Mouse (Mus musculus): Measurements from ENCODE around the gene Gstt4. TPM values are rescaled to one million over a fixed set of nuclear protein-coding genes. Genes with fewer than 3 reads are reported as not detected.
"Not testable (repeated sequence)": the region's sequence is repeated elsewhere in the genome, so short reads cannot be mapped to it uniquely, and the experiment has no call there.

Gstt4 gene
- polyA plus RNA-seq, 1 experiment, result not detected

DNA sequence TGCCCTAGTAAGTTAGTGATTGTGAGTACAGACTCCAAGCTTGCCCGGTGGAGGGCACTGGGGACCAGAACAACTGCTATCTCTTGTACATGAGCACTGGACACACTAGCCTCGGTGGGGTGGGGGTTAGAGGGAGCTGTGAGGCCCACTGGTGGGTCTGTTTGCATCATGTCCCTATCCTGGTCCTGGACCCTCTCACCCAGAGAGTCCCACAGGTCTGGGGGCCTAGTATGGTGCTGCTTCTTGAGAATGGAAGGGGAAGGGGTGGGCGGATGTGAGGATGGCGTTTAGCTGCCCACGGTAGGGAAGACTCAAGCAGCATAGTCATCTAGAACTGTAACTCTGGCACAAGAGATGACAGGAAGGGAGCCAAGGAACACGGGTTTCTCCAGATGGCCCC is 32.4 kb upstream of the Gstt4 start:
- no peak overlapping the region for H3K27ac ChIP-seq (ENCODE audit: insufficient read depth, low read depth, low read length)
- H3K4me1 ChIP-seq (ENCODE audit: control insufficient read depth, insufficient read depth, low read length), result peaks cover 25% of the 10 kb centered on the region
- TF ChIP-seq POLR2A (IDR thresholded peaks at IDR 0.05; ENCODE audit: borderline replicate concordance, low read depth, low read length) (no peak), CTCF (IDR thresholded peaks at IDR 0.05; ENCODE audit: low read depth, low read length) (no peak)
- no peak overlapping the region for H3K4me3 ChIP-seq (ENCODE audit: insufficient read depth, low read length)

DNA sequence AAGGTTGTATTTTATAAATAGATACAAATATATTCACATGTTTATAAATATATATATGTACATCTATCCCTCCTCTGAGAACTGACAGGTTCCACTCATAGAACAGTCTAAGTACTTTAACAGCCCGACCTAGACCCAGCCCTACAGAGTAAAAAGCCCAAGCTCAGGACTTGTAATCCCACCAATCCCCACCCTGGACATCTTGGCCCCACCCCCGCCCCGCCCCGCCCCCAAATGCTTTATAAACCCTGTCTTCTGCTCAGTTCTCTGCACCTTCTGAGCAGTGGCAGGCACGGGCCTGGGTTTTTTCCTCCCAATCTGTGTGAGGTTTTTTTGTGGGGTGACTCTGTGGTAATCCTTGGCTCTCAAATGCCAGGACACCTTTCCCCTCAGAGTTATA is 31.8 kb upstream of the Gstt4 start:
- no peak overlapping the region for H3K27ac ChIP-seq (ENCODE audit: insufficient read depth, low read depth, low read length)
- TF ChIP-seq POLR2A (IDR thresholded peaks at IDR 0.05; ENCODE audit: borderline replicate concordance, low read depth, low read length) (no peak), CTCF (IDR thresholded peaks at IDR 0.05; ENCODE audit: low read depth, low read length) (no peak)
- peaks cover 27% of the 10 kb centered on the region for H3K4me1 ChIP-seq (ENCODE audit: control insufficient read depth, insufficient read depth, low read length)
- no peak overlapping the region for H3K4me3 ChIP-seq (ENCODE audit: insufficient read depth, low read length)

DNA sequence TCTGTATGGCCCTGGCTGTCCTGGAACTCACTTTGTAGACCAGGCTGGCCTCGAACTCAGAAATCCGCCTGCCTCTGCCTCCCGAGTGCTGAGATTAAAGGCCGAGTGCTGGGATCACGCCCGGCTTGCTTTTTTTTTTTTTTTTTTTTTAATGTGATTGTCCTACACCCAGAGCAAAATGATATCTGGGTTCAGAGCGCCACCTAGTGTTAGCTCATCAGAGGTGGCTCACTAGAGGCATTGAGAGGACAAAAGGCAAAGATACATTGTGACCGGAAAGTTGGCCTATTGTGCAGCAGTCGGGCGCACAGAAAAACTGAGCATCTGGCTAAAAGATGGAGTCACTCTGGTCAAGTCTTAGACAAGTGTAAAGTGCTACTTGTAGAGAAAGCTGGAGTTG is 31.1 kb upstream of the Gstt4 start:
- TF ChIP-seq CTCF (IDR thresholded peaks at IDR 0.05; ENCODE audit: low read depth, low read length), result no peak
- TF ChIP-seq POLR2A (IDR thresholded peaks at IDR 0.05; ENCODE audit: borderline replicate concordance, low read depth, low read length), result no peak
- Histone ChIP-seq H3K4me1 (ENCODE audit: control insufficient read depth, insufficient read depth, low read length) (peaks cover 28% of the 10 kb centered on the region), H3K4me3 (ENCODE audit: insufficient read depth, low read length) (no peak overlapping the region), H3K27ac (ENCODE audit: insufficient read depth, low read depth, low read length) (no peak overlapping the region)

DNA sequence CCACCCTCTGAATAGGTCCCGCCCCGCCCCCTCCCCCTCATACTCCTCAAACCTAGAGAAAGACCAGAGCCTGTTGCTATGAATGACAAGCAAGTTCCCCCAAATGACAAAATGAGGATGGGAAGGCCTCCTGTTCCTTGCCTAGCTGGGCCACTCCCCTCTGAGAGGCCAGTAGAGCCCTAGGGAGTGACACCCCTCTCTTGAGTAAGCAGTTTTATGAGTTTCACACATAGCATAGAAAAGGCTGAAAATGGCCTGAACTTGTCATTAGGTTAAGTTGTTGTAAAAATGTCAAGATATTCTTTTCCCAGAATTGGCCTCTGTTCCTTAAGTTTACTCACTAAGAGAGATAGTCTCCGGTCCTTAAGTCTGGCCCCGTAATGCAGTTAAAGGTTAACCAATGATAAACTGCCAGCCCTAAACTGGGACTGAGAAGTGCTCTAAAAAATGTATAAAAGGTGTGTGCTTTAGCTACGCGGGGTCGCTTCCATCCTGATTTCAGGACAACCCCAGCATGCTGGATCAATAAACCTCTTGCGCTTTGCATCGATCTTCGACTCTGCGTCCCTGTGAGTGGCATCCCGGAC is 30.3 kb upstream of the Gstt4 start:
- Histone ChIP-seq H3K4me1 (ENCODE audit: control insufficient read depth, insufficient read depth, low read length) (peaks cover 21% of the 10 kb centered on the region), H3K27ac (ENCODE audit: insufficient read depth, low read depth, low read length) (no peak overlapping the region), H3K4me3 (ENCODE audit: insufficient read depth, low read length) (no peak overlapping the region)
- TF ChIP-seq CTCF (IDR thresholded peaks at IDR 0.05; ENCODE audit: low read depth, low read length) (no peak), POLR2A (IDR thresholded peaks at IDR 0.05; ENCODE audit: borderline replicate concordance, low read depth, low read length) (no peak)

DNA sequence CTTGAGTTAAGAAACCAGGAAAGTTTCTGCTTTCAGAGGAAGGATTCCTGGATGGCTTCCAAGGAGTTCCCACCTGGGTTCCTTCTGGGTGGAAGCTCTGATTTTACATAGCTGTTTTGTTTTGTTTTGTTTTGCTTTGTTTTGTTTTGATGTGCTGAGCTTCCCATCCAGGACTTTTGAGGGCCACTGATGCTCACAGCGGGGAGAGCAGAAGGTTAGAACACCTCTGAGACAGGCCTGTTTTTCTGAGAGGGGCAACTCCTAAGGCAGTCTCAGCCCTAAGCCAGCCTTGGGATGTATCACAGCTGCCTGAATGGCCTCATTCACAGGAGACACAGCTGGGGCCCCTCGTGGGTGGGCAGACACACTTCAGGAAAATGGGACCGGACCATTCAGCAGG is 29.3 kb upstream of the Gstt4 start:
- TF ChIP-seq POLR2A (IDR thresholded peaks at IDR 0.05; ENCODE audit: borderline replicate concordance, low read depth, low read length) (no peak), CTCF (IDR thresholded peaks at IDR 0.05; ENCODE audit: low read depth, low read length) (no peak)
- no peak overlapping the region for H3K27ac ChIP-seq (ENCODE audit: insufficient read depth, low read depth, low read length)
- peaks cover 20% of the 10 kb centered on the region for H3K4me1 ChIP-seq (ENCODE audit: control insufficient read depth, insufficient read depth, low read length)
- no peak overlapping the region for H3K4me3 ChIP-seq (ENCODE audit: insufficient read depth, low read length)

GRCm38 (mm10) chr10:75851076-75851475 is 28.7 kb upstream of the Gstt4 start:
- TF ChIP-seq POLR2A (IDR thresholded peaks at IDR 0.05; ENCODE audit: borderline replicate concordance, low read depth, low read length) (no peak), CTCF (IDR thresholded peaks at IDR 0.05; ENCODE audit: low read depth, low read length) (no peak)
- Histone ChIP-seq H3K4me1 (ENCODE audit: control insufficient read depth, insufficient read depth, low read length) (peaks cover 22% of the 10 kb centered on the region), H3K4me3 (ENCODE audit: insufficient read depth, low read length) (no peak overlapping the region), H3K27ac (ENCODE audit: insufficient read depth, low read depth, low read length) (no peak overlapping the region)

DNA sequence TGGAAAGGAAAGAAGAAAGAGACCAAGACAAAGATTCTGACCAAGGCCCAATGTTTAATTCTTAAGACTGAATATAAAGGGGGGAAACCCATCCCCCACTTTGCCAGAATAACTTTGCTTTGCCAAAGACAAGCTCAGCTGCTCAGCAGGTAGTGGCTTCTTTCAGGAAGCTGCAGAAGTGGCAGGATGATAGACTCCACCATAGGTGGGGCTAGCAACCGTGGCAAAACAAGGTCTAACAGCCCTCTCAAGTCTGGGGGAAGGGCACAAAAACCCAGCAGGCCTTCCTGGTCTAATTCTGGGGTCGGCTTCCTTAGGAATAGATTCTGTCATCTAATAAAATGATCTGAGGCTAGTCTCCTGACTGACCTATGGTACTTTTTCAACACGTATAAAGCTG is 26.0 kb upstream of the Gstt4 start:
- TF ChIP-seq POLR2A (IDR thresholded peaks at IDR 0.05; ENCODE audit: borderline replicate concordance, low read depth, low read length) (no peak), CTCF (IDR thresholded peaks at IDR 0.05; ENCODE audit: low read depth, low read length) (no peak)
- peaks cover 9% of the 10 kb centered on the region for H3K4me1 ChIP-seq (ENCODE audit: control insufficient read depth, insufficient read depth, low read length)
- no peak overlapping the region for H3K27ac ChIP-seq (ENCODE audit: insufficient read depth, low read depth, low read length)
- H3K4me3 ChIP-seq (ENCODE audit: insufficient read depth, low read length), result no peak overlapping the region

GRCm38 (mm10) chr10:75845306-75845930 is 23.1 kb upstream of the Gstt4 start:
- Histone ChIP-seq H3K4me3 (ENCODE audit: insufficient read depth, low read length) (no peak overlapping the region), H3K27ac (ENCODE audit: insufficient read depth, low read depth, low read length) (no peak overlapping the region), H3K4me1 (ENCODE audit: control insufficient read depth, insufficient read depth, low read length) (peaks cover 9% of the 10 kb centered on the region)
- TF ChIP-seq CTCF (IDR thresholded peaks at IDR 0.05; ENCODE audit: low read depth, low read length), result no peak
- no peak for TF ChIP-seq POLR2A (IDR thresholded peaks at IDR 0.05; ENCODE audit: borderline replicate concordance, low read depth, low read length)

GRCm38 (mm10) chr10:75844800-75845199 is 22.5 kb upstream of the Gstt4 start:
- H3K4me1 ChIP-seq (ENCODE audit: control insufficient read depth, insufficient read depth, low read length), result peaks cover 9% of the 10 kb centered on the region
- no peak overlapping the region for H3K27ac ChIP-seq (ENCODE audit: insufficient read depth, low read depth, low read length)
- TF ChIP-seq CTCF (IDR thresholded peaks at IDR 0.05; ENCODE audit: low read depth, low read length), result no peak
- no peak for TF ChIP-seq POLR2A (IDR thresholded peaks at IDR 0.05; ENCODE audit: borderline replicate concordance, low read depth, low read length)
- H3K4me3 ChIP-seq (ENCODE audit: insufficient read depth, low read length), result no peak overlapping the region

DNA sequence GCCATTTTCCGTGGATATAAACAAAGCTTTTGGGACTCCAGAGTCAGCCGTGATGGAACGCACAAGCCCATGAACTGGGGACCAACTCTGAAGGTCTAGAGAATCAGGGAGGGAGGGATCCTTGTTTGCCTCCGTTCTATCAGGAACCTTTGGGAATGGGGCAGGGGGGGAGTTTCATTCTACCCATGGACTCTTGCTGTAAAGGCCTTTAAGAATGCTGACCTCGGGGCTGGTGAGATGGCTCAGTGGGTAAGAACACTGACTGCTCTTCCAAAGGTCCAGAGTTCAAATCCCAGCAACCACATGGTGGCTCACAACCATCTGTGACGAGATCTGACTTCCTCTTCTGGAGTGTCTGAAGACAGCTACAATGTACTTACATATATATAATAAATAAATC is 21.6 kb upstream of the Gstt4 start:
- not testable (repeated sequence) for H3K27ac ChIP-seq (ENCODE audit: insufficient read depth, low read depth, low read length); H3K4me1 ChIP-seq (ENCODE audit: control insufficient read depth, insufficient read depth, low read length); H3K4me3 ChIP-seq (ENCODE audit: insufficient read depth, low read length)
